Mouse (Mus musculus): ENCODE measurements around the gene Slc15a1.

GRCm38 (mm10) chr14:121467646-121468045 is 37.4 kb downstream of the Slc15a1 start:
- TF ChIP-seq POLR2A (IDR thresholded peaks at IDR 0.05; ENCODE audit: extremely low read depth, insufficient read depth, low read length) (no peak), CTCF (IDR thresholded peaks at IDR 0.05; ENCODE audit: extremely low read depth, insufficient read depth, low read length) (no peak)
